Mouse (Mus musculus) ovary, adult 2 months (tissue): Measurements from ENCODE around the gene Mup8. TPM values are rescaled to one million over a fixed set of nuclear protein-coding genes. Genes with fewer than 3 reads are reported as not detected.

Experiments
- polyA plus RNA-seq: library from polyadenylated mRNA; depleted of rRNA; stranded (reverse); fragments of >200 nt; gene quantifications from 2 replicates; pipeline ENCODE4 v1.2.3, GENCODE M21; 2012; rRNA removed

Gene Mup8
- not detected in 2 replicates for polyA plus RNA-seq

DNA sequence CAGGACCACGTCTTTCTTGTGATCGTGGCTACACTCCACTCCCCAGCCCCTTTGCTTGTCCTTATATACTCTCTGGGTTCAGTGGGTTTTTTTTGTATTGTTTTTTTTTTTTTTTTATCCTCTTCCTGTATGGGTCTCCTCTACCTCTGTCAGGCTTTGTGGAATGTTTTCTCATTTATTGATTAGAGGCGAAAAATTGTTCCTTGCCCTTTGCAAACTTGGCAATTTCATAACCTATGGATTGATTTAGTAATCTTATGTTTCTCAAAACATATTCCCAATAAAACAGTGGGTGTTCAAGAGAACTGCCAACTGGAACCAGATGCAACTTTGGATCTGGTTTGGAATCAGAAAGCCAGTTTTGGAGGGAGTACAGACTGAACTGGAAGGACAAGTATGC is at the start of gene Mup8:
Mup8 (minus strand) TSS at position 101 of the 400 bp plus-strand sequence.

Other genes with a start within 250 kb of the Mup8 start
- gene Mup7, start 152.1 kb downstream of the Mup8 start, polyA plus RNA-seq, result not detected in 2 replicates
- not detected in 2 replicates for gene Mup2, start 68.3 kb downstream of the Mup8 start, polyA plus RNA-seq
- gene Mup9, start 199.4 kb upstream of the Mup8 start, polyA plus RNA-seq, result not detected in 2 replicates